Comparison of ENCODE assay signal across 9 mouse cellular contexts in genomic region chr5:149537796-149538511, GRCm38 (mm10). TPM values are rescaled to one million over a fixed set of nuclear protein-coding genes. Genes with fewer than 3 reads are reported as not detected.
DNase-seq lines count a peak whose midpoint lies in the region; ATAC-seq lines count a peak whose summit lies in the region.
"Had no signal": no experiment of that assay in that cellular context is flagged by ENCODE, and none has a peak within 500 bp of the region (broad histone marks: within the 10 kb centered on the region; RNA-seq: fewer than 3 reads in every experiment).

No protein-coding gene starts in this region.

- peak; percentile 61 for ATAC-seq in neural tube, embryonic 11.5 days (ENCODE audit: insufficient read depth, low FRiP score, low TSS enrichment)
- ATAC-seq in limb, embryonic 13.5 days (ENCODE audit: low FRiP score, low read depth), result peak; percentile 81
- no peak for ATAC-seq in stomach, embryonic 15.5 days (ENCODE audit: insufficient read depth, low FRiP score, low read depth)

- no peaks in the 10 kb centered on the region for H3K27me3 ChIP-seq in neural tube, embryonic 11.5 days (ENCODE audit: control insufficient read depth, insufficient read depth, low read length)
- no peaks in the 10 kb centered on the region for H3K27me3 ChIP-seq in limb, embryonic 13.5 days
- H3K27me3 ChIP-seq in stomach, embryonic 15.5 days (replicated peaks), result no peaks in the 10 kb centered on the region

- H3K27ac ChIP-seq in neural tube, embryonic 11.5 days (ENCODE audit: low read depth, low read length), result no peak overlapping the region
- H3K27ac ChIP-seq in limb, embryonic 13.5 days, result peak overlapping the region; percentile 29
- H3K27ac ChIP-seq in stomach, embryonic 15.5 days, result no peak overlapping the region

- DNase-seq in cerebellum, postnatal 10 days, result peak; percentile 75 to 80
- no peak for DNase-seq in cerebellum, postnatal 25 days
- peak; percentile 46 for DNase-seq in neural tube, embryonic 11.5 days (ENCODE audit: low spot score)
- DNase-seq in neural tube, embryonic 10.5 days (ENCODE audit: extremely low spot score, low spot score), result no peak
- DNase-seq in urinary bladder, postnatal 36 days (ENCODE audit: low spot score in 2 of 2), result no peak
- no peak for DNase-seq in testis, postnatal 10 days (ENCODE audit: low spot score)

- H3K9me3 ChIP-seq in neural tube, embryonic 11.5 days (ENCODE audit: control insufficient read depth, low read length), result no peaks in the 10 kb centered on the region
- H3K9me3 ChIP-seq in limb, embryonic 13.5 days, result no peaks in the 10 kb centered on the region
- H3K9me3 ChIP-seq in stomach, embryonic 15.5 days, result no peaks in the 10 kb centered on the region

- H3K4me3 ChIP-seq in neural tube, embryonic 11.5 days (ENCODE audit: low read depth, low read length), result no peak overlapping the region
- peak overlapping the region; percentile 24 for H3K4me3 ChIP-seq in limb, embryonic 13.5 days
- H3K4me3 ChIP-seq in stomach, embryonic 15.5 days (replicated peaks), result peak overlapping the region; percentile 7; the same call in 1 of the 2 replicates

- 35% methylated on average over 16 of the region's 16 CpGs for WGBS in neural tube, embryonic 11.5 days
- WGBS in limb, embryonic 13.5 days, result 9% methylated on average over 16 of the region's 16 CpGs
- 25% methylated on average over 16 of the region's 16 CpGs for WGBS in stomach, embryonic 15.5 days

- H3K9ac ChIP-seq in neural tube, embryonic 11.5 days (ENCODE audit: low read length), result no peak overlapping the region
- peak overlapping the region; percentile 52; the same call in 1 of the 2 replicates for H3K9ac ChIP-seq in limb, embryonic 13.5 days
- no peak overlapping the region for H3K9ac ChIP-seq in stomach, embryonic 15.5 days

- peak overlapping the region; percentile 3 for H3K4me2 ChIP-seq in neural tube, embryonic 11.5 days (ENCODE audit: low read depth)
- peak overlapping the region; percentile 53 for H3K4me2 ChIP-seq in limb, embryonic 13.5 days (replicated peaks)
- peak overlapping the region; percentile 48 for H3K4me2 ChIP-seq in stomach, embryonic 15.5 days

- H3K36me3 ChIP-seq in neural tube, embryonic 11.5 days (ENCODE audit: control insufficient read depth, insufficient read depth, low read length), result no peaks in the 10 kb centered on the region
- no peaks in the 10 kb centered on the region for H3K36me3 ChIP-seq in limb, embryonic 13.5 days
- H3K36me3 ChIP-seq in stomach, embryonic 15.5 days, result no peaks in the 10 kb centered on the region

- H3K4me1 ChIP-seq in neural tube, embryonic 11.5 days (ENCODE audit: control insufficient read depth, insufficient read depth, low read length), result 0 out of 2 replicates have a peak, but pooled peaks cover 7% of the 10 kb centered on the region
- H3K4me1 ChIP-seq in limb, embryonic 13.5 days, result peaks cover 35% of the 10 kb centered on the region
- no peaks in the 10 kb centered on the region for H3K4me1 ChIP-seq in stomach, embryonic 15.5 days

RNA-seq across cellular contexts. Expression of gene Wdr95, which starts 9.5 kb away (rescaled TPM):
- not detected in 2 replicates for polyA plus RNA-seq in neural tube, embryonic 11.5 days (2014; fragmentation: Nextera tagmentation; extraction: Ambion mirVana)
- polyA plus RNA-seq in limb, embryonic 13.5 days (2015; fragmentation: Nextera tagmentation; extraction: Ambion mirVana), result 0.08 and 0.34 TPM in 2 replicates
- polyA plus RNA-seq in stomach, embryonic 15.5 days (2015; fragmentation: Nextera tagmentation; extraction: Ambion mirVana), result 0.13 and 0.17 TPM in 2 replicates
- polyA plus RNA-seq: liver, embryonic 16.5 days had no signal

Comparison
In these comparisons a context has a peak if more than half of its experiments do, and no peak if none do; other contexts are left out.
1. DNase-seq: peak in cerebellum, postnatal 10 days (2 of 2) and neural tube, embryonic 11.5 days (single experiment); none in cerebellum, postnatal 25 days (0 of 2), neural tube, embryonic 10.5 days (single experiment), urinary bladder, postnatal 36 days (0 of 2) and testis, postnatal 10 days (single experiment).
2. H3K4me2 ChIP-seq: peak in every context shown above with its lines; median percentile 53 in limb, embryonic 13.5 days; 48 in stomach, embryonic 15.5 days; 3 in neural tube, embryonic 11.5 days.